Mouse (Mus musculus): ENCODE results near the gene Fam189b.

GRCm38 (mm10) chr3:89183959-89184315 is 994 bp downstream of the Fam189b start:
- TF ChIP-seq CTCF (IDR thresholded peaks at IDR 0.05; ENCODE audit: extremely low read depth, insufficient read length, insufficient replicate concordance, low read depth, low read length) (no peak), POLR2A (IDR thresholded peaks at IDR 0.05; ENCODE audit: low read depth, low read length) (no peak)

Measured in small intestine, adult 2 months (tissue).